Mouse (Mus musculus) layer of hippocampus, postnatal 25 days (tissue): ENCODE data around the gene Apol7e. TPM values are rescaled to one million over a fixed set of nuclear protein-coding genes. Genes with fewer than 3 reads are reported as not detected.
"Not testable (repeated sequence)": the region's sequence is repeated elsewhere in the genome, so short reads cannot be mapped to it uniquely, and the experiment has no call there.

Source experiments
- DNase-seq, 2 experiments: peaks; one replicate each; pipeline ENCODE4 v3.0.0; 2022; ENCODE audit warnings: mixed read lengths in 2 of 2, low spot score in 1 of 2; ENCODE audit errors: extremely low spot score in 1 of 2
- total RNA-seq, 2 experiments: library from RNA; stranded (reverse); gene quantifications; 2 replicates each; pipeline ENCODE4 v1.2.3; 2021

Apol7e gene
- not detected for total RNA-seq

GRCm38 (mm10) chr15:77698656-77699055, at the start of gene Apol7e:
Gene Apol7e, plus strand, starts transcription at chr15:77698857.
- not testable (repeated sequence) for DNase-seq

GRCm38 (mm10) chr15:77651143-77651542, 47.5 kb upstream of the Apol7e start:
- not testable (repeated sequence) for DNase-seq

GRCm38 (mm10) chr15:77659773-77660172, 38.9 kb upstream of the Apol7e start:
- DNase-seq = not testable (repeated sequence)

- DNase-seq = not testable (repeated sequence)
Measured at GRCm38 (mm10) chr15:77661841-77662240, 36.8 kb upstream of the Apol7e start.

- DNase-seq = not testable (repeated sequence)
Measured at GRCm38 (mm10) chr15:77674081-77674480, 24.6 kb upstream of the Apol7e start.

- DNase-seq = peak; percentile 18 to 65
Measured at GRCm38 (mm10) chr15:77683944-77684343, 14.7 kb upstream of the Apol7e start.

GRCm38 (mm10) chr15:77691532-77692311, 6.9 kb upstream of the Apol7e start:
- DNase-seq = not testable (repeated sequence)

- peak in 1 of 2 experiments; percentile 6 for DNase-seq
Measured at GRCm38 (mm10) chr15:77694687-77695295, 3.9 kb upstream of the Apol7e start.

GRCm38 (mm10) chr15:77705306-77705705, 6.6 kb downstream of the Apol7e start:
- not testable (repeated sequence) for DNase-seq

- DNase-seq = not testable (repeated sequence)
Measured at GRCm38 (mm10) chr15:77708936-77709335, 10.3 kb downstream of the Apol7e start.

GRCm38 (mm10) chr15:77718240-77718639, 19.6 kb downstream of the Apol7e start:
- not testable (repeated sequence) for DNase-seq

- not testable (repeated sequence) for DNase-seq
Measured at GRCm38 (mm10) chr15:77721509-77721908, 22.9 kb downstream of the Apol7e start.

GRCm38 (mm10) chr15:77724208-77724911, 25.7 kb downstream of the Apol7e start:
- not testable (repeated sequence) for DNase-seq

GRCm38 (mm10) chr15:77725393-77726020, 26.9 kb downstream of the Apol7e start:
- DNase-seq = not testable (repeated sequence)

- not testable (repeated sequence) for DNase-seq
Measured at GRCm38 (mm10) chr15:77727139-77727538, 28.5 kb downstream of the Apol7e start.

GRCm38 (mm10) chr15:77727745-77728144, 29.1 kb downstream of the Apol7e start:
- not testable (repeated sequence) for DNase-seq

GRCm38 (mm10) chr15:77728739-77729138, 30.1 kb downstream of the Apol7e start, which contains the start of gene Apol9b:
Gene Apol9b, plus strand, starts transcription at chr15:77729039.
- not testable (repeated sequence) for DNase-seq

GRCm38 (mm10) chr15:77731605-77732004, 32.9 kb downstream of the Apol7e start:
- no peak for DNase-seq

- not testable (repeated sequence) for DNase-seq
Measured at GRCm38 (mm10) chr15:77732851-77733250, 34.2 kb downstream of the Apol7e start.

GRCm38 (mm10) chr15:77733380-77733779, 34.7 kb downstream of the Apol7e start:
- DNase-seq = not testable (repeated sequence)
